Mouse (Mus musculus): ENCODE data around the gene Lrp4. TPM values are rescaled to one million over a fixed set of nuclear protein-coding genes. Genes with fewer than 3 reads are reported as not detected.

Gene Lrp4
- polyA plus RNA-seq, 1 experiment from 2014 or later: 3.5 TPM

- ATAC-seq (ENCODE audit: insufficient number of reproducible peaks, insufficient read depth, low FRiP score, low read depth): peak; percentile 96
- no peaks in the 10 kb centered on the region for H3K27me3 ChIP-seq (ENCODE audit: control insufficient read depth, insufficient read depth, low read length)
- H3K9me3 ChIP-seq (ENCODE audit: control insufficient read depth, low read length): peaks cover 4% of the 10 kb centered on the region; the same call in 1 of the 2 replicates
- peak within 1 kb of the TSS; percentile 96 to 99 for H3K4me3 ChIP-seq (ENCODE audit: control insufficient read depth in 1 of 2, insufficient read depth in 1 of 2, low read depth in 1 of 2, low read length in 2 of 2)
- peaks cover 4% of the 10 kb centered on the region; the same call in 1 of the 2 replicates for H3K36me3 ChIP-seq (ENCODE audit: control insufficient read depth, insufficient read depth, low read length)
- H3K27ac ChIP-seq (replicated peaks in 1 of 2; ENCODE audit: control insufficient read depth in 1 of 2, insufficient read depth in 1 of 2, low read depth in 2 of 2, low read length in 2 of 2): peak within 1 kb of the TSS; percentile 75 to 80
- H3K9ac ChIP-seq (ENCODE audit: low read length): peak within 1 kb of the TSS; percentile 96
- H3K4me2 ChIP-seq (ENCODE audit: low read length): peak within 1 kb of the TSS; percentile 81
- peaks cover 0 to 16% of the 10 kb centered on the region in 2 experiments; a peak in 2 of 4 replicates for H3K4me1 ChIP-seq (ENCODE audit: control insufficient read depth in 2 of 2, insufficient read depth in 2 of 2, low read length in 2 of 2)
- 1% methylated on average over 58 of the region's 64 CpGs for WGBS
These were observed 69.2 kb downstream of the Lrp4 start, which contains the start of gene Ckap5 for GRCm38 (mm10) chr2:91526294-91527146. TSS of gene Ckap5 (plus strand) at chr2:91526762.

GRCm38 (mm10) chr2:91527147-91527486, 69.8 kb downstream of the Lrp4 start:
- WGBS: 0% methylated on average over 15 of the region's 15 CpGs
- Histone ChIP-seq H3K9ac (ENCODE audit: low read length) (peak overlapping the region; percentile 96), H3K4me2 (ENCODE audit: low read length) (peak overlapping the region; percentile 81), H3K4me1 (ENCODE audit: control insufficient read depth in 2 of 2, insufficient read depth in 2 of 2, low read length in 2 of 2) (peaks cover 0 to 19% of the 10 kb centered on the region in 2 experiments; a peak in 2 of 4 replicates), H3K27ac (replicated peaks in 1 of 2; ENCODE audit: control insufficient read depth in 1 of 2, insufficient read depth in 1 of 2, low read depth in 2 of 2, low read length in 2 of 2) (peak overlapping the region; percentile 75 to 80), H3K4me3 (ENCODE audit: control insufficient read depth in 1 of 2, insufficient read depth in 1 of 2, low read depth in 1 of 2, low read length in 2 of 2) (peak overlapping the region; percentile 96 to 99), H3K27me3 (ENCODE audit: control insufficient read depth, insufficient read depth, low read length) (no peaks in the 10 kb centered on the region), H3K9me3 (ENCODE audit: control insufficient read depth, low read length) (peaks cover 4% of the 10 kb centered on the region; the same call in 1 of the 2 replicates), H3K36me3 (ENCODE audit: control insufficient read depth, insufficient read depth, low read length) (peaks cover 4% of the 10 kb centered on the region; the same call in 1 of the 2 replicates)
- peak; percentile 63; the same call in 1 of the 2 replicates for ATAC-seq (ENCODE audit: insufficient number of reproducible peaks, insufficient read depth, low FRiP score, low read depth)

GRCm38 (mm10) chr2:91537588-91538205, 80.4 kb downstream of the Lrp4 start:
- Histone ChIP-seq H3K4me1 (ENCODE audit: control insufficient read depth in 2 of 2, insufficient read depth in 2 of 2, low read length in 2 of 2) (peaks cover 0 to 12% of the 10 kb centered on the region in 2 experiments; a peak in 2 of 4 replicates), H3K4me2 (ENCODE audit: low read length) (peak overlapping the region; percentile 74), H3K27ac (replicated peaks in 1 of 2; ENCODE audit: control insufficient read depth in 1 of 2, insufficient read depth in 1 of 2, low read depth in 2 of 2, low read length in 2 of 2) (peak overlapping the region; percentile 71 to 78), H3K36me3 (ENCODE audit: control insufficient read depth, insufficient read depth, low read length) (0 out of 2 replicates have a peak, but pooled peaks cover 4% of the 10 kb centered on the region), H3K9me3 (ENCODE audit: control insufficient read depth, low read length) (no peaks in the 10 kb centered on the region), H3K9ac (ENCODE audit: low read length) (peak overlapping the region; percentile 71), H3K4me3 (ENCODE audit: control insufficient read depth in 1 of 2, insufficient read depth in 1 of 2, low read depth in 1 of 2, low read length in 2 of 2) (peak overlapping the region; percentile 50 to 55), H3K27me3 (ENCODE audit: control insufficient read depth, insufficient read depth, low read length) (no peaks in the 10 kb centered on the region)
- ATAC-seq (ENCODE audit: insufficient number of reproducible peaks, insufficient read depth, low FRiP score, low read depth): peak; percentile 99
- under 1% methylated on average over 17 of the region's 17 CpGs for WGBS

Other genes with a start within 250 kb of the Lrp4 start
- 7.0 and 8.3 TPM in 2 replicates for gene Ddb2, start 220.5 kb upstream of the Lrp4 start, polyA plus RNA-seq (2014; fragmentation: Nextera tagmentation; extraction: Ambion mirVana)
- gene Pacsin3, start 201.6 kb upstream of the Lrp4 start, polyA plus RNA-seq (2014; fragmentation: Nextera tagmentation; extraction: Ambion mirVana): 38.2 and 39.6 TPM in 2 replicates
- 59.2 and 65.8 TPM in 2 replicates for gene Arfgap2, start 192.5 kb upstream of the Lrp4 start, polyA plus RNA-seq (2014; fragmentation: Nextera tagmentation; extraction: Ambion mirVana)
- gene 1110051M20Rik, start 12.8 kb upstream of the Lrp4 start, polyA plus RNA-seq (2014; fragmentation: Nextera tagmentation; extraction: Ambion mirVana): 42.1 and 46.3 TPM in 2 replicates
- gene Ckap5, start 69.3 kb downstream of the Lrp4 start, polyA plus RNA-seq (2014; fragmentation: Nextera tagmentation; extraction: Ambion mirVana): 63.5 and 68.2 TPM in 2 replicates
- 0.13 and 0.23 TPM in 2 replicates for gene F2, start 178.9 kb downstream of the Lrp4 start, polyA plus RNA-seq (2014; fragmentation: Nextera tagmentation; extraction: Ambion mirVana)
- 3.6 and 4.8 TPM in 2 replicates for gene Zfp408, start 192.3 kb downstream of the Lrp4 start, polyA plus RNA-seq (2014; fragmentation: Nextera tagmentation; extraction: Ambion mirVana)
- 144 and 149 TPM in 2 replicates for gene Arhgap1, start 192.3 kb downstream of the Lrp4 start, polyA plus RNA-seq (2014; fragmentation: Nextera tagmentation; extraction: Ambion mirVana)

Data from heart, embryonic 14.5 days (tissue).